Mouse (Mus musculus): Measurements from ENCODE around the gene Dgka. TPM values are rescaled to one million over a fixed set of nuclear protein-coding genes. Genes with fewer than 3 reads are reported as not detected.

Gene Dgka
- 46.0 and 58.2 TPM in 2 replicates for total RNA-seq (2023)

GRCm38 (mm10) chr10:128744680-128745601 is at the start of gene Dgka:
TSS of gene Dgka (minus strand) at chr10:128744855.

DNA sequence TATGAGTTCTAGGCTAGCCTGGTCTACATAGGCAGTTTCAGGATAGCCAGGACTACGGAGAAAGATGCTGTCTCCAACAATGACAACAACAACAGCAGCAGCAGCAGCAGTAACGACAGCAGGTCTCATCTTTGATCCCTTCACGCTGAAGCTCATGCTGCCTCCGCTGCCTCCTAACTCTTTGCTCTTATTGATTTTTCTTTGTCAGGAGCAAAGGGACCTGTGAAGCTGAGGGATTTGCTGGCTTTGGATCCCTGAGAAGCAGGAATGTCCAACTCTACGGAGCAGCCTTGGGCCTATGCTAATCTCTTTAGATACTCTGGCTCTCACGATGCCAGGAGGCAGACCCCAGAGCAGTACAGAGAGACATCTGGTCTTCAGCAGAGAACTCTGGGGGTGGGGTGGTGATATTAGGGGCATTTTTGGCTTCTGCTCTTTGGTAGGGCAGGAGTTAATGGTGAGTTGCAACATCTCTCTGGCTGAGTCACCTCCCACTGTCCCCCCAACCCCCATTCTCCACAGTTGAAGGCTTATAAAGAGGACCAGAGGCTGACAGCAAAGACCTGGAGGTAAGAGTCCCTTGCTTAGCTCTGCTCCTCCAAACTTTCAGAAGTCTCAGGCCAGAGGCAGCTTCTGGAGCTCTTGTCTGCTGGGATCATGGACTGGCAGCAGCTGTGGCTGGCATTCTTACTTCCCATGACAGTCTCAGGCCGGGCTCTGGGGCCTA is 45.9 kb upstream of the Dgka start, which contains the start of gene Mmp19:
Gene Mmp19, plus strand, starts transcription at position 513 of the 727 bp plus-strand sequence.

DNA sequence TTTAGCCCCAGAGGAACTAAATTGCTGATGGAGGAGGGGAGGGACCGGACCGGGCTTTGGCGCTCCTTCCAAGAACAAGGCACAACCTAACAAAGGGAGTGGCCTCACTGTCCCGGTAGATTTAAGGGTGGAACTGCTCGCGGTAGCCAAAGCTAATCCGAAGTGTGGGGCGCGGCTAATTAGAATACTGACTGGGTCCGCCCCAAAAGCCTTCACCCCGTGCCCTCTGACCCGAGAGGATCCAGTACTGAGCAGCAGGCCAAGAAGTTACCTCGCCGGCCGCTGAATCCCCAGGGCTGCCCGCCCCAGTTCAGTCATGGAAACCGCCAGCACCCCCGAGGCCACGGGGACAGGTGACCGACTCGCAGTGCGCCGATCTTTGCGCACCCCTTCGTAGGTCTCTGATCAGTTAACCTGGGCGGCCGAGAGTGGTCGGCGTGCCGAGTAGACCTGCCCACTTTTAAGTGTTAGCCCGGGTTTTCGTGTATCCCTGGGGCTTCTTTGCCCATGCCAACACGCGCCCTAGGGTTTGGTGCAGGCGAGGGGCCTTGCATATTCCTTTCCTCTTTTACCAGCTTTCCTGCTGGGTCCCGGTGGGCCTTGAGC is 3.1 kb upstream of the Dgka start, which contains the start of gene Pym1:
Gene Pym1, plus strand, starts transcription at position 244 of the 606 bp plus-strand sequence.

DNA sequence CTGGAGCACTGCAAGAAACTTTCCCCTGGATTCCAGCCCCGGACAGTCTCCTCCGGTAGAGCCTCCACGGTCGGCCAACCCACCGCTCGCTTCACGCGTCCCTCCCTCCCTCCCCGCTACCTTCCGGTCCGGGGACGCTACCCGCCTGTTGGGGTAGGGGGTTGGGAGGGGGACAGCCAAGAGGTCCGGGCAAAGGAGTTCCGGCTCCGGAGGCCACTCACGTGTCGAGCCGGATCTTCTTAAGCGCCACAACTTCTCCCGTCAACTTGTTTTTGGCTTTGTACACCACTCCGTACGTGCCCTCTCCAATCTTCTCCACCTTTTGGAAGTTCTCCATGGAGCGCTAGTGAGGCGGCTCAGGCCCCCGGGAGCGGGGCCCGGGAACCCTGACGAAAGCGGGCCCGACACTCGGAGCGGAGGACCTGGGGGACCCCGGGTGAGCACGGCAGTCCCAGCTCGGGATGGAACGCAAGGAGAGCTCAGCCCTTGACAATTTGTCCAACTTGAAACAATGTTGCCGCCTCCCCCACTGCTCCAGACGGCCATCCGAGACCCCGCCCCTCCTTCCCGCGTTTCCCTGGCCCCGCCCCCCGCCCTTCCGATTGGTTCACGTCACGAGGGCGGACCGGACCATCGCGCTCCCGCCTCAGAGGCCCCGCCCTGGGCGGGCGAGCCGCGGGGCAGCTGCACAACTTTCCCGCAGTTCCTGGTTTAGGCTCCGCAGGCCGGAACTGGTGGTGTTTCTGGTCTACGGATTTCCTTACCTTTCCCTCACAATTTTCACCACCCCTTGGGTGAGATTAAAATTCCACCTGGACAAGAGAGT is 40.0 kb downstream of the Dgka start, which contains the start of gene Cdk2:
Gene Cdk2, minus strand, starts transcription at position 541 of the 826 bp plus-strand sequence.

DNA sequence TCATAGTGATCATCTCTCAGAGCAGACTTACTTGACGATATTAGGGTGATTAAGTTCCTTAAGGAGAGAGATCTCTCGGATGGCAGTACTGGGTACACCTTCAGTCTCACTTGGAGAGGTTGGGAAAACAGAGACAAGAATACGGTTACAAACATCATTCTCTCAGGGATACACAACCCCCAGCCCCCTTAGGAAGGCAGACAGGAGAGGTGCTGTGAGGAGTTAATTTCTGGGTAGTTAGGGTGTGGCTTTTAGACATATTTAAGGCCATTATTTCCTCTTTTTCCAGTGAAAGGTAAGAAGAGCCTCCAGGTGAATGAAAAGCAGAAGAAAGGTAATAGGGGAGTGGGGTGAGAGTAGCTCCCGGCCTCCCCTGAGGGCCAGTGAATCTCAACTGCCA is 40.8 kb downstream of the Dgka start, which contains the start of gene Pmel:
Gene Pmel, plus strand, starts transcription at position 301 of the 400 bp plus-strand sequence.

GRCm38 (mm10) chr10:128695992-128696807 is 48.5 kb downstream of the Dgka start, which contains the start of gene Rab5b:
TSS of gene Rab5b (minus strand) at chr10:128696264.

GRCm38 (mm10) chr10:128673763-128674468 is 70.7 kb downstream of the Dgka start, which contains the start of gene Suox:
TSS of gene Suox (minus strand) at chr10:128674073.

Other genes starting within 250 kb of the Dgka start
- 1.9 and 2.0 TPM in 2 replicates for gene Myl6b, start 246.2 kb downstream of the Dgka start, total RNA-seq (2023)
- gene Esyt1, start 219.0 kb downstream of the Dgka start, total RNA-seq (2023) = 116 and 144 TPM in 2 replicates
- 21.4 and 25.9 TPM in 2 replicates for gene Zc3h10, start 197.1 kb downstream of the Dgka start, total RNA-seq (2023)
- 1,166 and 1,291 TPM in 2 replicates for gene Rpl41, start 195.6 kb downstream of the Dgka start, total RNA-seq (2023)
- gene Pa2g4, start 178.9 kb downstream of the Dgka start, total RNA-seq (2023) = 28.5 and 31.0 TPM in 2 replicates
- gene Erbb3, start 155.2 kb downstream of the Dgka start, total RNA-seq (2023) = 0.35 and 0.50 TPM in 2 replicates
- gene Rps26, start 118.1 kb downstream of the Dgka start, total RNA-seq (2023) = 150 and 359 TPM in 2 replicates
- 0.16 TPM in 1 of 2 replicates, not detected in the other for gene Ikzf4, start 98.9 kb downstream of the Dgka start, total RNA-seq (2023)
- 1.0 and 1.2 TPM in 2 replicates for gene Suox, start 70.8 kb downstream of the Dgka start, total RNA-seq (2023)
- gene Rab5b, start 48.6 kb downstream of the Dgka start, total RNA-seq (2023) = 95.8 and 96.9 TPM in 2 replicates
- 2.3 and 2.6 TPM in 2 replicates for gene Pmel, start 40.7 kb downstream of the Dgka start, total RNA-seq (2023)
- 71.8 and 90.9 TPM in 2 replicates for gene Cdk2, start 39.8 kb downstream of the Dgka start, total RNA-seq (2023)
- 23.9 and 25.2 TPM in 2 replicates for gene Pym1, start 3.0 kb upstream of the Dgka start, total RNA-seq (2023)
- 4.7 and 6.9 TPM in 2 replicates for gene Mmp19, start 46.1 kb upstream of the Dgka start, total RNA-seq (2023)
- gene Dnajc14, start 59.2 kb upstream of the Dgka start, total RNA-seq (2023) = 59.9 and 86.6 TPM in 2 replicates
- 5.1 and 5.8 TPM in 2 replicates for gene Tmem198b, start 59.5 kb upstream of the Dgka start, total RNA-seq (2023)
- gene Sarnp, start 72.5 kb upstream of the Dgka start, total RNA-seq (2023) = 24.9 and 29.6 TPM in 2 replicates
- gene Ormdl2, start 76.8 kb upstream of the Dgka start, total RNA-seq (2023) = 20.0 and 24.0 TPM in 2 replicates
- 0.09 and 0.16 TPM in 2 replicates for gene Gdf11, start 146.9 kb upstream of the Dgka start, total RNA-seq (2023)
- 149 and 180 TPM in 2 replicates for gene Cd63, start 156.1 kb upstream of the Dgka start, total RNA-seq (2023)
- 3.3 and 5.5 TPM in 2 replicates for gene Rdh5, start 178.0 kb upstream of the Dgka start, total RNA-seq (2023)
- gene Bloc1s1, start 179.2 kb upstream of the Dgka start, total RNA-seq (2023) = 81.6 and 81.7 TPM in 2 replicates
- gene Itga7, start 189.0 kb upstream of the Dgka start, total RNA-seq (2023) = 0.13 TPM in 1 of 2 replicates, not detected in the other
- gene Mettl7b, start 216.1 kb upstream of the Dgka start, total RNA-seq (2023) = not detected in 2 replicates
- gene Olfr9, start 244.6 kb upstream of the Dgka start, total RNA-seq (2023) = not detected in 2 replicates